Mouse (Mus musculus): ENCODE results near the gene Snx1.

DNA sequence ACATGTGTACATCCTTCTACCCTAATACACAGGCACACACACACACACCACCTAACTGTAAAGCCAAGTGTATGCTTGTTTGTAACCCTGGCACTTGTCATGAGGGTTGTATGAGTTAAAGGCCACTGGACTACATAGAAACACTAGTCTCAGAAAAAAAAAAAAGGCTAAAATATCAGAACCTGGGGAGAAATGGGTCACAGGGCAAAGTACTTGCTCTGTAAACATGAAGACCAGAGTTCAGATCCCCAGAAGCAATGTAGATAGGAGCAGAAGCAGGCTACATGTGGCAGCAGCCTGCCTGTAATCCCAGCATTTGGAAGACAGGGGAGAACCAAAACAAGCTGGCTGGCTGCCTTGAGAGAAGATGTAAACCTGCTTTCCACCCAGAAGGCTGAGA lies 19.8 kb upstream of the Snx1 start:
- TF ChIP-seq POLR2A (IDR thresholded peaks at IDR 0.05; ENCODE audit: low read depth, low read length), result no peak
- no peak for TF ChIP-seq USF1 (IDR thresholded peaks at IDR 0.05; ENCODE audit: low read depth, low read length)
- TF ChIP-seq GABPA (IDR thresholded peaks at IDR 0.05; ENCODE audit: insufficient replicate concordance, low read depth, low read length), result no peak
- no peak for TF ChIP-seq ZNF384 (IDR thresholded peaks at IDR 0.05; ENCODE audit: low read depth, low read length)
- no peak for TF ChIP-seq NRF1 (IDR thresholded peaks at IDR 0.05; ENCODE audit: low read depth, low read length)
- TF ChIP-seq ZMIZ1 (IDR thresholded peaks at IDR 0.05; ENCODE audit: low read depth, low read length), result no peak

Measured in CH12.LX (cell line).